Mouse (Mus musculus) hindbrain, embryonic 16.5 days (tissue): ENCODE data around the gene Trdmt1. TPM values are rescaled to one million over a fixed set of nuclear protein-coding genes. Genes with fewer than 3 reads are reported as not detected.

ENCODE experiments used
- polyA plus RNA-seq: library from polyadenylated mRNA; unstranded; fragments of >200 nt; fragmentation: Nextera tagmentation; extraction: Ambion mirVana; gene quantifications from 2 replicates; pipeline ENCODE4 v1.2.1, GENCODE M21; 2015

Gene Trdmt1
- polyA plus RNA-seq, 1 experiment from 2014 or later: 8.6 TPM

Other genes starting within 250 kb of the Trdmt1 start
- 0.40 and 0.49 TPM in 2 replicates for gene Cubn, start 52.9 kb downstream of the Trdmt1 start, polyA plus RNA-seq
- 374 and 458 TPM in 2 replicates for gene Vim, start 29.3 kb upstream of the Trdmt1 start, polyA plus RNA-seq
- 2.9 and 3.0 TPM in 2 replicates for gene St8sia6, start 249.4 kb upstream of the Trdmt1 start, polyA plus RNA-seq